Mouse (Mus musculus): ENCODE measurements at regions not wholly inside any gene's neighbourhood (a gene's known extent, or its start where the extent isn't known, plus 50 kb on each side); places are given as distances from the start of the nearest gene placed in this dataset.

GRCm38 (mm10) chr13:118966120-118966676, 296.6 kb downstream of the Fgf10 start:
- WGBS, result 91% methylated on average over 3 of the region's 3 CpGs
- Histone ChIP-seq H3K4me3 (ENCODE audit: control insufficient read depth, insufficient read depth, low read length) (no peak overlapping the region), H3K27me3 (ENCODE audit: control insufficient read depth, insufficient read depth, low read length) (no peaks in the 10 kb centered on the region), H3K4me1 (replicated peaks; ENCODE audit: control insufficient read depth, insufficient read depth, low read length) (no peaks in the 10 kb centered on the region), H3K27ac (ENCODE audit: control insufficient read depth, insufficient read depth, low read length) (no peak overlapping the region), H3K36me3 (ENCODE audit: control insufficient read depth, insufficient read depth, low read length) (no peaks in the 10 kb centered on the region)
- DNase-seq, result no peak
- TF ChIP-seq CTCF (IDR thresholded peaks at IDR 0.05; ENCODE audit: borderline replicate concordance, control insufficient read depth, extremely low read depth, insufficient read depth, low read length, poor library complexity) (no peak), POLR2A (IDR thresholded peaks at IDR 0.05; ENCODE audit: control insufficient read depth, extremely low read depth, insufficient read depth, low read length, poor library complexity) (no peak)

DNA sequence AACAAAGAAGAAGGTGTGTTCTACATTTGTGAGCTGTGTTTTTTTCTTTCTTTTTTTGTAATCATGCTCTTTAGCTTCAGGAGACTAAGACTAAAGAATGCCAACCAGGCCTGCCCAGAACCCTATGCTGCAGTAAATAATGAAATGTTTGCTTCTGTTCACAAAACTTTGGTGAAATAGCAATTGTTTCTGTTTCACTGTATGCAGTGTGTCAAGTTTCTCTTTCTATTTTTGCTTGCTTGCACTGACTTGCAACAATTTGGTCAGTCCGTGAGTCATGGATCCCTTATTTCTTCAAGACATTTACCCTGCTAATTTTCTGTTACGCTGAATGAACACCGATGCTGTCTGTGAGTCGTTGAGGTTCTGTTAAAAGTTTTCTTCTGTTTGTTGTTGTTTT, 298.1 kb downstream of the Fgf10 start:
- Histone ChIP-seq H3K27ac (ENCODE audit: control insufficient read depth, insufficient read depth, low read length) (no peak overlapping the region), H3K27me3 (ENCODE audit: control insufficient read depth, insufficient read depth, low read length) (no peaks in the 10 kb centered on the region), H3K36me3 (ENCODE audit: control insufficient read depth, insufficient read depth, low read length) (no peaks in the 10 kb centered on the region), H3K4me3 (ENCODE audit: control insufficient read depth, insufficient read depth, low read length) (no peak overlapping the region), H3K4me1 (replicated peaks; ENCODE audit: control insufficient read depth, insufficient read depth, low read length) (no peaks in the 10 kb centered on the region)
- no peak for DNase-seq
- no peak for TF ChIP-seq POLR2A (IDR thresholded peaks at IDR 0.05; ENCODE audit: control insufficient read depth, extremely low read depth, insufficient read depth, low read length, poor library complexity)
- TF ChIP-seq CTCF (IDR thresholded peaks at IDR 0.05; ENCODE audit: borderline replicate concordance, control insufficient read depth, extremely low read depth, insufficient read depth, low read length, poor library complexity), result no peak
- 72% methylated on average over 4 of the region's 4 CpGs for WGBS

DNA sequence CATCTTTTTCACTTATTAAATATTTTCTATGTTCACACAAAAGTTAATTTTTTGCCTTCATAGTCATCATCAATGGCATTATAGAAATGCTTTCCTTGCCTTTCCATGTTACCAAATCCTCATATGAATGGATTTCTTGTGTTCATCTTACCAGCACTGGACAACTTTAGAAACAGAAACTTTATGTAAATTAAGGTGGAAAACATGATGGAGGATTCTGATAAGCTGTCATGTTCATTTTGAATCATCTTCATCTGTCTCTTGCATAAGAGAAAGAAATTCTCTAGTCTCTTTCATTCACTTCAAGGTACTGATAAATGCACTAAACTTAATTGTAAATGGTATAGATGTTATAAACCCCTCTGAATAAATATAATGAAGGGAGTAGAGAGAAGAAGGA, 305.4 kb downstream of the Fgf10 start:
- H3K4me1 ChIP-seq (replicated peaks; ENCODE audit: control insufficient read depth, insufficient read depth, low read length), result no peaks in the 10 kb centered on the region
- H3K27ac ChIP-seq (ENCODE audit: control insufficient read depth, insufficient read depth, low read length), result no peak overlapping the region
- no peak overlapping the region for H3K4me3 ChIP-seq (ENCODE audit: control insufficient read depth, insufficient read depth, low read length)
- H3K27me3 ChIP-seq (ENCODE audit: control insufficient read depth, insufficient read depth, low read length), result no peaks in the 10 kb centered on the region
- no peaks in the 10 kb centered on the region for H3K36me3 ChIP-seq (ENCODE audit: control insufficient read depth, insufficient read depth, low read length)
- no peak for DNase-seq
- TF ChIP-seq POLR2A (IDR thresholded peaks at IDR 0.05; ENCODE audit: control insufficient read depth, extremely low read depth, insufficient read depth, low read length, poor library complexity), result no peak
- TF ChIP-seq CTCF (IDR thresholded peaks at IDR 0.05; ENCODE audit: borderline replicate concordance, control insufficient read depth, extremely low read depth, insufficient read depth, low read length, poor library complexity), result no peak

DNA sequence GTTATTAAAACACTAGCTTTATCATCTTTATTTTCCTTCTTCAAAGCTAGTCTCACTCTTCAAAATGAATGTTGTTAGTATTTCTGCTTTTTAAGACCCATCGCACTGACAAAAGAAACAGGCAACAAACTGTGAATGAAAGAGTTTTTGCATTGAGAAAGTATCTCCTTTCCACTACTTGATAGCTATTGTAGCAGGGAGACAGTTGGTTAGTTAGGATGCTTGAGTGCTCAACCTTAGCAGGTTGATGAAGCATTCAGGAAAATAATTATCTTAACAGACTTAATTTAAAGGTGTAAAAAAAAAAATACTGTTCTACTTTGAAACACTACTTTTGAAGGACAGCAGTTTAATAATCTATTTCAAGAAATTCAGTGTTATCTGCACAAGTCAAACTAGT, 305.9 kb downstream of the Fgf10 start:
- Histone ChIP-seq H3K4me3 (ENCODE audit: control insufficient read depth, insufficient read depth, low read length) (no peak overlapping the region), H3K36me3 (ENCODE audit: control insufficient read depth, insufficient read depth, low read length) (no peaks in the 10 kb centered on the region), H3K27me3 (ENCODE audit: control insufficient read depth, insufficient read depth, low read length) (no peaks in the 10 kb centered on the region), H3K27ac (ENCODE audit: control insufficient read depth, insufficient read depth, low read length) (no peak overlapping the region), H3K4me1 (replicated peaks; ENCODE audit: control insufficient read depth, insufficient read depth, low read length) (no peaks in the 10 kb centered on the region)
- 94% methylated on average over 1 of the region's 1 CpGs for WGBS
- DNase-seq, result no peak
- TF ChIP-seq POLR2A (IDR thresholded peaks at IDR 0.05; ENCODE audit: control insufficient read depth, extremely low read depth, insufficient read depth, low read length, poor library complexity), result no peak
- no peak for TF ChIP-seq CTCF (IDR thresholded peaks at IDR 0.05; ENCODE audit: borderline replicate concordance, control insufficient read depth, extremely low read depth, insufficient read depth, low read length, poor library complexity)

GRCm38 (mm10) chr13:118979505-118979904, 309.9 kb downstream of the Fgf10 start:
- WGBS, result 86% methylated on average over 5 of the region's 5 CpGs
- TF ChIP-seq CTCF (IDR thresholded peaks at IDR 0.05; ENCODE audit: borderline replicate concordance, control insufficient read depth, extremely low read depth, insufficient read depth, low read length, poor library complexity), result no peak
- TF ChIP-seq POLR2A (IDR thresholded peaks at IDR 0.05; ENCODE audit: control insufficient read depth, extremely low read depth, insufficient read depth, low read length, poor library complexity), result no peak

DNA sequence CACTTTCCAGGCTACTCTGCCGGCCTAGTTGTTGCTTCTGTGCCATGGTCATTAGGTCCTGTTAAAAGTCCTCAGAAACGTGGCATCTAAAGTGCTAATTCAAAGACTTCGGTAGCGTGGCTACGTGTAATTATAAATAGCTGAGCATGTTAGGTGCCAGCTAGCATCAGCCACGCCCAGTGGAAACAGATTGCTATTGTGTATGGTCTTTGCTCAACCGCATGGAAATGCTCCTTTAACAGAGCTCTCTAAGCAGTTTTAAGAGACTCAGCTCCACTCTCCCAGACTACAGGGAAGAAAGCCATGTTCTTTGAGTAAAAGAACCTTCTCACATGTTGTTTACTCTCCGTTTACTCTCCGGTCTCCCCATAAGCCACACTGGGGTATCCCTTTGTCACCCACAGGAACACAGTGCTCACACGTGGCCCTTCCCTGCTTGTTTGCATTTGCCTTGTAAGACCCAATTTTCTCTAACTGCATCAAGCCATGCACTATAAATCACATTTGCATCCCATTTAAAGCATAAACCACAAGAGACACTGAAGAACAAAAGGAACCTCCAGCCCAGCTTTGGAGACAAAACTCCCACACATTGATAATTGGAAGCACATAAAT, 311.7 kb downstream of the Fgf10 start:
- H3K27me3 ChIP-seq (ENCODE audit: control insufficient read depth, insufficient read depth, low read length), result no peaks in the 10 kb centered on the region
- H3K4me3 ChIP-seq (ENCODE audit: control insufficient read depth, insufficient read depth, low read length), result no peak overlapping the region
- 86% methylated on average over 10 of the region's 10 CpGs for WGBS
- no peak for DNase-seq
- H3K4me1 ChIP-seq (replicated peaks; ENCODE audit: control insufficient read depth, insufficient read depth, low read length), result no peaks in the 10 kb centered on the region
- no peak for TF ChIP-seq POLR2A (IDR thresholded peaks at IDR 0.05; ENCODE audit: control insufficient read depth, extremely low read depth, insufficient read depth, low read length, poor library complexity)
- TF ChIP-seq CTCF (IDR thresholded peaks at IDR 0.05; ENCODE audit: borderline replicate concordance, control insufficient read depth, extremely low read depth, insufficient read depth, low read length, poor library complexity), result no peak
- no peaks in the 10 kb centered on the region for H3K36me3 ChIP-seq (ENCODE audit: control insufficient read depth, insufficient read depth, low read length)
- no peak overlapping the region for H3K27ac ChIP-seq (ENCODE audit: control insufficient read depth, insufficient read depth, low read length)

More at GRCm38 (mm10) chr13:118979505-118979904, 309.9 kb downstream of the Fgf10 start:
- Histone ChIP-seq H3K27ac (ENCODE audit: control insufficient read depth, insufficient read depth, low read length) (no peak overlapping the region), H3K4me1 (replicated peaks; ENCODE audit: control insufficient read depth, insufficient read depth, low read length) (no peaks in the 10 kb centered on the region), H3K4me3 (ENCODE audit: control insufficient read depth, insufficient read depth, low read length) (no peak overlapping the region), H3K36me3 (ENCODE audit: control insufficient read depth, insufficient read depth, low read length) (no peaks in the 10 kb centered on the region), H3K27me3 (ENCODE audit: control insufficient read depth, insufficient read depth, low read length) (no peaks in the 10 kb centered on the region)
- no peak for DNase-seq

Measured in thymus, adult 2 months (tissue).